Mouse (Mus musculus) hindbrain, embryonic 12.5 days (tissue): ENCODE results near the gene Olfr46. TPM values are rescaled to one million over a fixed set of nuclear protein-coding genes. Genes with fewer than 3 reads are reported as not detected.
"Not testable (repeated sequence)": the region's sequence is repeated elsewhere in the genome, so short reads cannot be mapped to it uniquely, and the experiment has no call there.

Source experiments
- ATAC-seq: fragments of 200-750 bp; cut with Nextera tagmentation; 2 replicates; pipeline ENCODE4 v1.8.0; 2017; ENCODE audit warnings: moderate TSS enrichment; ENCODE audit not compliant: low FRiP score
- H3K27ac ChIP-seq: fragments of 300-500 bp; sonication (generic); 2 replicates; pipeline ENCODE4 v1.5.1; 2016; ENCODE audit warnings: mild to moderate bottlenecking
- H3K27me3 ChIP-seq: fragments of 300-500 bp; sonication (generic); 2 replicates; pipeline ENCODE4 v1.6.1; 2016; ENCODE audit warnings: mild to moderate bottlenecking
- H3K36me3 ChIP-seq: fragments of 300-500 bp; sonication (generic); 2 replicates; pipeline ENCODE4 v1.6.1; 2016; ENCODE audit warnings: mild to moderate bottlenecking
- H3K4me1 ChIP-seq: fragments of 300-500 bp; sonication (generic); 2 replicates; pipeline ENCODE4 v1.6.1; 2016
- H3K4me2 ChIP-seq: fragments of 300-500 bp; sonication (generic); replicated peaks from 2 replicates; pipeline ENCODE4 v1.6.1; 2016; ENCODE audit warnings: mild to moderate bottlenecking
- H3K4me3 ChIP-seq: fragments of 300-500 bp; sonication (generic); 2 replicates; pipeline ENCODE4 v1.5.1; 2016; ENCODE audit warnings: mild to moderate bottlenecking
- H3K9ac ChIP-seq: fragments of 300-500 bp; sonication (generic); 2 replicates; pipeline ENCODE4 v1.6.1; 2016; ENCODE audit warnings: mild to moderate bottlenecking, moderate library complexity
- H3K9me3 ChIP-seq: fragments of 300-500 bp; sonication (generic); replicated peaks from 2 replicates; pipeline ENCODE4 v1.6.1; 2016; ENCODE audit warnings: mild to moderate bottlenecking
- WGBS: fragments of 180-500 bp; shearing (Covaris S2); methylation state at CpG from one replicate; pipeline ENCODE4 v1.1.7; 2016; 5-methylcytosine and 5-hydroxymethylcytosine counted together
- polyA plus RNA-seq: library from polyadenylated mRNA; unstranded; fragments of >200 nt; fragmentation: Nextera tagmentation; extraction: Ambion mirVana; gene quantifications from 2 replicates; pipeline ENCODE4 v1.2.1, GENCODE M21; 2016

Gene Olfr46
- not detected in 2 replicates for polyA plus RNA-seq

DNA sequence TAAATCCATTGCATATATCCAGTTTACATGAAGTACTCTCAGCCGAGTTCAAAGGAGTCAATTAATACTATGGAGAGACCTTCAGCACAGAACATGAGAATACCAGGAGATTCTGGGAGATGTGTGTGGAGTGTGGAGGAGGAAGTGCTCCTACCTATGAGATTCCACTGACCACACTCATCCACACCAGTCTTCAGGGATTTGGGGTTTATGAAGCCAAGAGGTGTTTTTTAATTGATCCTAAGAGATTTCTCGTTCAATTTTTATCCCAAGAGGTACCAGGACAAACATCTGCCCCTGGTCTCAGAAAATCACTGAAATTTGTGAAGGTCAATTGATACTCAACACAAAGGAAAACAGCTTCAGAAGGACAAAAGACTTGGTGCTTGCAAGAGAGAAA, at the start of gene Olfr46:
Gene Olfr46, plus strand, starts transcription at position 301 of the 400 bp plus-strand sequence.
- H3K4me1 ChIP-seq, H3K4me3 ChIP-seq, H3K4me2 ChIP-seq, ATAC-seq, H3K36me3 ChIP-seq, H3K9me3 ChIP-seq, H3K27ac ChIP-seq, H3K9ac ChIP-seq, H3K27me3 ChIP-seq: not testable (repeated sequence)
- WGBS, result 75% methylated on average over 2 of the region's 2 CpGs

GRCm38 (mm10) chr7:140567586-140567985, 33.5 kb upstream of the Olfr46 start, which contains the start of gene Olfr538:
Olfr538 (plus strand) TSS chr7:140567886.
- Histone ChIP-seq H3K4me2 (no peak within 1 kb of the TSS), H3K36me3 (no peaks in the 10 kb centered on the region), H3K9ac (no peak within 1 kb of the TSS), H3K27ac (no peak within 1 kb of the TSS), H3K27me3 (no peaks in the 10 kb centered on the region), H3K9me3 (no peaks in the 10 kb centered on the region), H3K4me1 (no peaks in the 10 kb centered on the region), H3K4me3 (no peak within 1 kb of the TSS)
- ATAC-seq, result no peak
- WGBS, result 52% methylated on average over 3 of the region's 3 CpGs

DNA sequence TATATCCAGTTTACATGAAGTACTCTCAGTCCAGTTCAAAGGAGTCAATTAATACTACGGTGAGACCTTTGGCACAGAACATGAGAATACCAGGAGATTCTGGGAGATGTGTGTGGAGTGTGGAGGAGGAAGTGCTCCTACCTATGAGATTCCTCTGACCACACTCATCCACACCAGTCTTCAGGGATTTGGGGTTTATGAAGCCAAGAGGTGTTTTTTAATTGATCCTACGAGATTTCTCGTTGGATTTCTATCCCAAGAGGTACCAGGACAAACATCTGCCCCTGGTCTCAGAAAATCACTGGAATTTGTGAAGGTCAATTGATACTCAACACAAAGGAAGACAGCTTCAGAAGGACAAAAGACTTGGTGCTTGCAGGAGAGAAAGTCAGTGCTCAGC, 27.6 kb downstream of the Olfr46 start, which contains the start of gene Olfr61:
Gene Olfr61, plus strand, starts transcription at position 301 of the 400 bp plus-strand sequence.
- not testable (repeated sequence) for H3K9me3 ChIP-seq, H3K27ac ChIP-seq, H3K4me3 ChIP-seq, H3K4me2 ChIP-seq, H3K36me3 ChIP-seq, H3K9ac ChIP-seq, ATAC-seq, H3K4me1 ChIP-seq, H3K27me3 ChIP-seq
- WGBS, result 86% methylated on average over 3 of the region's 3 CpGs

GRCm38 (mm10) chr7:140630559-140630958, 29.5 kb downstream of the Olfr46 start:
- H3K27me3 ChIP-seq, result no peaks in the 10 kb centered on the region
- H3K4me2 ChIP-seq, result no peak overlapping the region
- no peaks in the 10 kb centered on the region for H3K36me3 ChIP-seq
- H3K27ac ChIP-seq, result no peak overlapping the region
- no peak overlapping the region for H3K4me3 ChIP-seq
- no peak for ATAC-seq
- no peaks in the 10 kb centered on the region for H3K9me3 ChIP-seq
- H3K4me1 ChIP-seq, result no peaks in the 10 kb centered on the region
- WGBS, result 82% methylated on average over 1 of the region's 1 CpGs
- H3K9ac ChIP-seq, result no peak overlapping the region

GRCm38 (mm10) chr7:140646152-140646551, 45.1 kb downstream of the Olfr46 start, which contains the start of gene Olfr53:
Olfr53 (plus strand) TSS chr7:140646452.
- Histone ChIP-seq H3K9ac (no peak within 1 kb of the TSS), H3K27ac (no peak within 1 kb of the TSS), H3K36me3 (no peaks in the 10 kb centered on the region), H3K27me3 (no peaks in the 10 kb centered on the region), H3K4me2 (no peak within 1 kb of the TSS), H3K4me1 (no peaks in the 10 kb centered on the region), H3K9me3 (no peaks in the 10 kb centered on the region), H3K4me3 (no peak within 1 kb of the TSS)
- ATAC-seq, result no peak
- 90% methylated on average over 1 of the region's 1 CpGs for WGBS

GRCm38 (mm10) chr7:140659630-140660029, 58.6 kb downstream of the Olfr46 start, which contains the start of gene Olfr539:
Olfr539 (plus strand) TSS chr7:140659930.
- H3K9ac ChIP-seq, result no peak within 1 kb of the TSS
- no peaks in the 10 kb centered on the region for H3K4me1 ChIP-seq
- ATAC-seq, result no peak
- WGBS, result 83% methylated on average over 4 of the region's 4 CpGs
- H3K36me3 ChIP-seq, result no peaks in the 10 kb centered on the region
- no peak within 1 kb of the TSS for H3K27ac ChIP-seq
- H3K27me3 ChIP-seq, result no peaks in the 10 kb centered on the region
- no peaks in the 10 kb centered on the region for H3K9me3 ChIP-seq
- no peak within 1 kb of the TSS for H3K4me2 ChIP-seq
- no peak within 1 kb of the TSS for H3K4me3 ChIP-seq

Other genes with a start within 250 kb of the Olfr46 start
- not detected in 2 replicates for gene Olfr60, start 239.6 kb upstream of the Olfr46 start, polyA plus RNA-seq
- gene Olfr530, start 224.9 kb upstream of the Olfr46 start, polyA plus RNA-seq, result not detected in 2 replicates
- not detected in 2 replicates for gene Olfr531, start 198.4 kb upstream of the Olfr46 start, polyA plus RNA-seq
- gene Olfr532, start 179.6 kb upstream of the Olfr46 start, polyA plus RNA-seq, result not detected in 2 replicates
- gene Olfr533, start 137.9 kb upstream of the Olfr46 start, polyA plus RNA-seq, result not detected in 2 replicates
- gene Olfr535, start 117.1 kb upstream of the Olfr46 start, polyA plus RNA-seq, result not detected in 2 replicates
- not detected in 2 replicates for gene Olfr536, start 93.9 kb upstream of the Olfr46 start, polyA plus RNA-seq
- gene Olfr538, start 33.4 kb upstream of the Olfr46 start, polyA plus RNA-seq, result not detected in 2 replicates
- not detected in 2 replicates for gene Olfr61, start 27.7 kb downstream of the Olfr46 start, polyA plus RNA-seq
- gene Olfr53, start 45.2 kb downstream of the Olfr46 start, polyA plus RNA-seq, result not detected in 2 replicates
- gene Olfr539, start 58.7 kb downstream of the Olfr46 start, polyA plus RNA-seq, result not detected in 2 replicates
- gene Olfr45, start 80.7 kb downstream of the Olfr46 start, polyA plus RNA-seq, result not detected in 2 replicates
- gene Olfr541, start 96.0 kb downstream of the Olfr46 start, polyA plus RNA-seq, result not detected in 2 replicates
- not detected in 2 replicates for gene Cyp2e1, start 162.5 kb downstream of the Olfr46 start, polyA plus RNA-seq
- gene Syce1, start 186.6 kb downstream of the Olfr46 start, polyA plus RNA-seq, result 0.19 and 0.36 TPM in 2 replicates
- 12.3 and 13.4 TPM in 2 replicates for gene Zfp941, start 220.9 kb downstream of the Olfr46 start, polyA plus RNA-seq
- 0.93 TPM in 1 of 2 replicates, not detected in the other for gene Urah, start 233.7 kb downstream of the Olfr46 start, polyA plus RNA-seq
- not detected in 2 replicates for gene Scgb1c1, start 244.3 kb downstream of the Olfr46 start, polyA plus RNA-seq
- not detected in 2 replicates for gene Odf3, start 246.5 kb downstream of the Olfr46 start, polyA plus RNA-seq